Mouse (Mus musculus) fat pad, adult 2 months (tissue): Measurements from ENCODE around the gene Magea3.
"Not testable (repeated sequence)": the region's sequence is repeated elsewhere in the genome, so short reads cannot be mapped to it uniquely, and the experiment has no call there.

ENCODE experiments used
- DNase-seq: peaks from one replicate; pipeline ENCODE4 v3.0.0-alpha.2; 2011; ENCODE audit warnings: low read depth, low spot score; ENCODE audit errors: extremely low read depth

Gene Magea3

GRCm38 (mm10) chrX:154949405-154949804, at the start of gene Magea3:
TSS of gene Magea3 (minus strand) at chrX:154949505.
- not testable (repeated sequence) for DNase-seq

- DNase-seq, result not testable (repeated sequence)
Measured at GRCm38 (mm10) chrX:154995750-154996149, 46.4 kb upstream of the Magea3 start, which contains the start of gene Magea8. TSS of gene Magea8 (minus strand) at chrX:154995850.

- not testable (repeated sequence) for DNase-seq
Measured at GRCm38 (mm10) chrX:154935887-154936286, 13.4 kb downstream of the Magea3 start, which contains the start of gene Magea6. TSS of gene Magea6 (minus strand) at chrX:154935987.
